Mouse (Mus musculus) neural tube, embryonic 15.5 days (tissue): Measurements from ENCODE around the gene Erp27. TPM values are rescaled to one million over a fixed set of nuclear protein-coding genes. Genes with fewer than 3 reads are reported as not detected.
"Not testable (repeated sequence)": the region's sequence is repeated elsewhere in the genome, so short reads cannot be mapped to it uniquely, and the experiment has no call there.

Source experiments
- ATAC-seq: fragments of 200-750 bp; cut with Nextera tagmentation; 2 replicates; pipeline ENCODE4 v1.8.0; 2017; ENCODE audit warnings: mild to moderate bottlenecking, moderate TSS enrichment, moderate library complexity; ENCODE audit not compliant: low FRiP score
- H3K27ac ChIP-seq: fragments of 300-500 bp; sonication (generic); replicated peaks from 2 replicates; pipeline ENCODE4 v1.5.1; 2015; ENCODE audit warnings: mild to moderate bottlenecking, inconsistent platforms
- H3K27me3 ChIP-seq: fragments of 300-500 bp; sonication (generic); replicated peaks from 2 replicates; pipeline ENCODE4 v1.6.1; 2015; ENCODE audit warnings: inconsistent platforms
- H3K36me3 ChIP-seq: fragments of 300-500 bp; sonication (generic); 2 replicates; pipeline ENCODE4 v1.6.1; 2015; ENCODE audit warnings: inconsistent platforms
- H3K4me1 ChIP-seq: fragments of 300-500 bp; sonication (generic); 2 replicates; pipeline ENCODE4 v1.6.1; 2015; ENCODE audit warnings: inconsistent platforms
- H3K4me2 ChIP-seq: fragments of 300-500 bp; sonication (generic); 2 replicates; pipeline ENCODE4 v1.6.1; 2015; ENCODE audit warnings: inconsistent platforms, mild to moderate bottlenecking, moderate library complexity
- H3K4me3 ChIP-seq: fragments of 300-500 bp; sonication (generic); replicated peaks from 2 replicates; pipeline ENCODE4 v1.5.1; 2015; ENCODE audit warnings: mild to moderate bottlenecking, inconsistent platforms
- H3K9ac ChIP-seq: fragments of 300-500 bp; sonication (generic); replicated peaks from 2 replicates; pipeline ENCODE4 v1.6.1; 2015; ENCODE audit warnings: mild to moderate bottlenecking, inconsistent platforms
- H3K9me3 ChIP-seq: fragments of 300-500 bp; sonication (generic); replicated peaks from 2 replicates; pipeline ENCODE4 v1.6.1; 2016; ENCODE audit warnings: inconsistent platforms
- WGBS: fragments of 180-500 bp; shearing (Covaris S2); methylation state at CpG from one replicate; pipeline ENCODE4 v1.1.7; 2015; ENCODE audit warnings: mixed read lengths; 5-methylcytosine and 5-hydroxymethylcytosine counted together
- polyA plus RNA-seq: library from polyadenylated mRNA; unstranded; fragments of >200 nt; fragmentation: Nextera tagmentation; extraction: Ambion mirVana; gene quantifications from 2 replicates; pipeline ENCODE4 v1.2.1, GENCODE M21; 2015

The Erp27 gene
- polyA plus RNA-seq, 1 experiment from 2014 or later = not detected

DNA sequence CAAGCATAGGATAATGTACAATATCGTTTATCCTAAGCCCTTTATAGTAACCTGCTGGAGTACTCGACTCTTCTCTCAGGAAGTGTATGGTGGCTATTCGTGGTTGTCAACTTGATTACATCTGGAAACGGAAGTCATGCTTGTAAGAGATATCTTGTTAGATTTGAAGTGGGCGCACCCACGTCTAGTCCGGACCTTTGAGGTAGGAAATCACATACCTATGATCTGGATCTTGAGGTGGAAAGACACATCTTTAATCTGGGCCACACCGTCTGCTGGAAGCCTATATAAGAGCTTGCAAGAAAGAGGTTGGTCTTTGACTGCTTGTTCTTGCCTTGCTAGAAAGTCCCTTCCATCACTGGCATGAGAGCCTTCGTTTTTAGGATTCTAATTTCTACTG is 19.5 kb downstream of the Erp27 start:
- Histone ChIP-seq H3K4me1 (no peaks in the 10 kb centered on the region), H3K9ac (no peak overlapping the region), H3K9me3 (no peaks in the 10 kb centered on the region), H3K27me3 (no peaks in the 10 kb centered on the region), H3K36me3 (no peaks in the 10 kb centered on the region), H3K4me2 (no peak overlapping the region), H3K4me3 (no peak overlapping the region), H3K27ac (no peak overlapping the region)
- WGBS = 92% methylated on average over 9 of the region's 9 CpGs
- no peak for ATAC-seq

DNA sequence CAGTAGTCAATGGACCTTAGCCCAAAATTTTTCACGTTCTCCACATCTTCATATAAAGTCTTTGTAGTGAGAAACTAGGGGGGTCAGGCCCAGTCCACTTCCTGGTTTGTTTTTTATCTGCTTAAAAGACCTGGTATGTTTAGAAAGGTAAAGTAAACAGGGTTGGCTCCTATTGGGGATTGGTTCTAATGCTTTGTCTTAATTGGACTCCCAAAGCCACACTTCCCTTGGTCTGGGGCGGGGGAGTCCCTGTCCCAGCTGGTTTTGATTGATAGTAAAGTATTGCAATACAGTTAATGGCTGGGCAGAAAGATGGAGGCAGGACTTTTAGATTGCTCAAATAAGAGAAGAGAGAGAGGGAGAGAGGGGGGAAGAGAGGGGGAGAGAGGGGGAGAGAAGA is 21.0 kb downstream of the Erp27 start:
- H3K27ac ChIP-seq = no peak overlapping the region
- no peak for ATAC-seq
- no peak overlapping the region for H3K9ac ChIP-seq
- 87% methylated on average over 2 of the region's 2 CpGs for WGBS
- H3K9me3 ChIP-seq = no peaks in the 10 kb centered on the region
- no peaks in the 10 kb centered on the region for H3K27me3 ChIP-seq
- no peaks in the 10 kb centered on the region for H3K4me1 ChIP-seq
- H3K36me3 ChIP-seq = no peaks in the 10 kb centered on the region
- no peak overlapping the region for H3K4me2 ChIP-seq
- H3K4me3 ChIP-seq = no peak overlapping the region

DNA sequence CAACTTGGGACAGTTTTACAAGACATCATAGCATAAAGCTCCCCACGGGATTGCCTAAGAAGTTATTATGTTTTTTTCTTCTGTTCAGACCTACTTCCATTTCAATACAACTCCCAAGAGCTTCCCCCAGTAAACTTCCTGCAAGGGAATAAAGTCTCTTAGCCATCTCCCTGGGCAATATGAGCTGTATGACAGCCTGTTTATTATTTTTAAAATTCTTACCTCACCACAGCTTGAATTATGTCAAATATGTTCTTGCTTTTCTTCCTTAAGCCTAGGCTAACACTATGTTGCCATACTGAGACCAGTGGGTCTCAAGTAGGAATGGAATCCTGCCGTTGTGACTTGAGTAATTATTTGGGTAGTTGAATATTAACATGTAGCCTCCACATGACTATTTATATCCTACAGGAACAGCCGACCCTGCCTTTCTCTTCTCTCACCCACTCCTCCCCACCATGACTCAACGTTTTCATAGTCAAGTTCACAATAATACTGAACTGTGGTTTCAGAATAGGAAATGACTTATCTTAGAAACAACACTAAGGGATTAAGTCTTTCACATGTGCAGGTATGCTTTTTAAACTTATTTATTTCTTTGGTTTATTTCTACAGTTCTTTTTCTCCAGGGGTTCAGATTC is 21.5 kb downstream of the Erp27 start:
- no peaks in the 10 kb centered on the region for H3K36me3 ChIP-seq
- H3K27ac ChIP-seq = no peak overlapping the region
- no peak overlapping the region for H3K4me2 ChIP-seq
- H3K4me1 ChIP-seq = no peaks in the 10 kb centered on the region
- ATAC-seq = no peak
- H3K9ac ChIP-seq = no peak overlapping the region
- H3K9me3 ChIP-seq = no peaks in the 10 kb centered on the region
- H3K27me3 ChIP-seq = no peaks in the 10 kb centered on the region
- 73% methylated on average over 4 of the region's 4 CpGs for WGBS
- H3K4me3 ChIP-seq = no peak overlapping the region

DNA sequence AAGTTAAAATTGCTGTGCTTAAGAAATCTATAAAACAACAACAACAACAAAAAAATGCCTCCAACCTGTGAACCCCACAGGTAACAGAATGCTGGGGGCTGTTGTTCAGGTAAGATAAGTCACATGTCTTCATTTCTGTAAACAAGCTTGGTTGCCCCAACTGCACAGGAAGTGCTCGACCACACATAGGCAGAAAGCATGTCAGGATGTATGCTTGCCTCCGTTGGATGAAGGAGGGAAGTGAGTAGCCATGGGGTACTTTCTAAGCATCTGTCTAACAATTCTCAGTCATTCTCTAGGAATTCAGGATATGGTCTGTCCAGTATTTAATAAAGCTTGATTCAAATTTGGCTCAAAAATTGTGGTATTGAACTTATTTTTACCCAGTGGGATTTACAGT is 23.0 kb downstream of the Erp27 start:
- no peak for ATAC-seq
- H3K4me2 ChIP-seq = no peak overlapping the region
- H3K9me3 ChIP-seq = no peaks in the 10 kb centered on the region
- H3K36me3 ChIP-seq = no peaks in the 10 kb centered on the region
- no peaks in the 10 kb centered on the region for H3K4me1 ChIP-seq
- no peak overlapping the region for H3K27ac ChIP-seq
- no peaks in the 10 kb centered on the region for H3K27me3 ChIP-seq
- H3K9ac ChIP-seq = no peak overlapping the region
- no peak overlapping the region for H3K4me3 ChIP-seq
- 84% methylated on average over 2 of the region's 2 CpGs for WGBS

DNA sequence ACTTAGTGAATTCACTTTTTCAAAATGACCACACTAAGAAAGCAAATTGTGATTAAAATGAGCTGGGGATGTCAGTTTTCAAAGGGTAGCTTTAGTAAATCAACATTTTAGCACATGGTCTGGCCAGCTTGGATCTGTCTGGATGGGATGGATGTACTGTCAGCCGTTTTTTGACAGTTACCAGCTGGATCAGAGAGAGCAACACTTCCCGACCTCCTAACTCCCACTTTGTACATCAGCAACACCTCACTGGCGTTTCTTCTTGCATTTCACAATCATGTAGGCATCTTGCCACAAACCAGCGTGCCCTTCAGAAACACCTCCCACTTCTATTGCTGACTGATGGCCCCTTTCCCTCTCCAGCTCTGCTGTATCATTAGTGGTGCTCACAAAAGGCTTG is 23.8 kb downstream of the Erp27 start:
- Histone ChIP-seq H3K27me3 (no peaks in the 10 kb centered on the region), H3K4me2 (no peak overlapping the region), H3K27ac (no peak overlapping the region), H3K9ac (no peak overlapping the region), H3K4me3 (no peak overlapping the region), H3K36me3 (no peaks in the 10 kb centered on the region), H3K9me3 (no peaks in the 10 kb centered on the region), H3K4me1 (no peaks in the 10 kb centered on the region)
- no peak for ATAC-seq
- 70% methylated on average over 4 of the region's 4 CpGs for WGBS

DNA sequence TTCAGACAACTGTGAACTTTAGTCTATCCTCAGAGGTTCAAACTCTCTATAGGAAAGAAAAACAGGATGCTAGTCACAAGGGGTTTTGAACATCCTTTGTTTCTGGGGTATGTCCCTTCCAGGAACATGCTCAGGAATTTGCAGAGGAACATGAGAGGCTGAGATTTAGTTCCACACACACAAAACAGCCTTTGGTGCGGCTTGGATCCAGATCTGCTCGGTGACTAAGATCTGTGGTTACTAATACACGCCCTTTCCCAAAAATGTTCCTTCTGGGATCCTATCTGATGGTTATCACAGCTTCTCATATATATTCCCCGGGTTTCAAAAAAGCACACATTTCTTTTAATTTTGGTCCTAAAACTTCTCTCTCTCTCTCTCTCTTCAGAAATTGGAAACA is 24.2 kb downstream of the Erp27 start:
- no peak for ATAC-seq
- WGBS = 84% methylated on average over 4 of the region's 4 CpGs
- no peaks in the 10 kb centered on the region for H3K27me3 ChIP-seq
- H3K4me1 ChIP-seq = no peaks in the 10 kb centered on the region
- H3K4me3 ChIP-seq = no peak overlapping the region
- H3K9me3 ChIP-seq = no peaks in the 10 kb centered on the region
- no peak overlapping the region for H3K4me2 ChIP-seq
- H3K27ac ChIP-seq = no peak overlapping the region
- no peak overlapping the region for H3K9ac ChIP-seq
- H3K36me3 ChIP-seq = no peaks in the 10 kb centered on the region

DNA sequence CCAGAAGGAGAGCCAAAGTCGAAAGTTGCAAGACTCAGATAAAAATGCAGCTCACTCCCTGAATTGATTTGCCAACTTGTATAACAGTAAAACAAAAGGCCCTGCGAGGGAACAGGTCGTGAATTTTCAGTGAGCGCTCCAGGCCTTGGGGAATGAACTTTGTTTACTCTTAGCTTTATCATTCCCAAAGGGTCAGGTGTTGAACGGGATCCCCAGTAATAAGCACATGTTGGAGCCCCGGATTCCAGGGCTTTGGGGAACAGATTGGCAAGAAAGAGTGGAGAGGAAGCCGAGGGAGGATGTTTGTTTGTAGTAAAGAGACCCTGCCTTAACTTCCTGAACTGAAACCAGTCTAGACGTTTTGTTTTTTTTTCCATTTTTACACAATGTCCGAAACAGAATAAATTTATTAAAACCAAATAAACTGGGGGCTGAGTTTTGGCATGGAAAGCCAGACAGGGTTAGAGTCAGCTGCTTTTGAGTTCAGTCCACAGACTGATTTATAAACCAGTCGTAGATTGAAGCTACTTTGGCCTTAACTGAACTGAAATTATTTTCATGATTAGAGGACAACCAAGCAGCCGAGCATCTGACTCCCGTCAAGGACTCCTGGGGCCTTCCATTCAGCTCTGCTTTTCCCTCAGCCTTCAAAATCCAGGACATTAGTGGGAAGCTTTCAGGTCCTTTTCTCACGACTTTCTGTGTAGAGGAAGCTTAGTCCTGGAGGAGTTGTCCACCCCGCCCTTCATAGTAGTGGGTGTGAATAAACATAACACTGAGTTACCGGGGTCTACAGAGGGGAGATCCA is 27.2 kb downstream of the Erp27 start:
- H3K4me2 ChIP-seq = no peak overlapping the region
- ATAC-seq = no peak
- H3K4me3 ChIP-seq = no peak overlapping the region
- no peak overlapping the region for H3K9ac ChIP-seq
- no peaks in the 10 kb centered on the region for H3K9me3 ChIP-seq
- no peaks in the 10 kb centered on the region for H3K4me1 ChIP-seq
- WGBS = 63% methylated on average over 15 of the region's 15 CpGs
- H3K36me3 ChIP-seq = no peaks in the 10 kb centered on the region
- H3K27me3 ChIP-seq = no peaks in the 10 kb centered on the region
- no peak overlapping the region; the same call in 1 of the 2 replicates for H3K27ac ChIP-seq

DNA sequence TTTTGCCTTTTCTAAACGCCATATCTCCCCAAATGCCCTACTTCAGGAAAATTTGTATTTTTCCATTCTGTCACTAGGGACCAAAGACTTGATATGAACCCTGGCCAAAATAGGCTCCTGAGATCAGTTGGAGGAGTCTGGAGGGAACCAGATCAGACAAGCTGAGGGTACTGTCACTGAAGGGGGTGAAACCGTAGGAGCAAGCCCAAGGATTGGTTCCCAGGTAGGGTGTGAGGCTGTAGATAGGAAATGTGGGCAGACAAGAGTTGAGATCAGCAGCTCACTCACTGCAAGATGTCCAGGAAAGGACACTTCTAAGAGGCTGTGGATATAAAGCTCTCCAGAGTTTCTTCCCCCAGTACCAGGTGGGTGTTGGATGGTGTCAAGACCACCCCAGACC is 30.0 kb downstream of the Erp27 start:
- Histone ChIP-seq H3K4me3 (no peak overlapping the region), H3K4me1 (no peaks in the 10 kb centered on the region), H3K27me3 (no peaks in the 10 kb centered on the region), H3K4me2 (no peak overlapping the region), H3K9ac (no peak overlapping the region), H3K9me3 (no peaks in the 10 kb centered on the region), H3K27ac (no peak overlapping the region), H3K36me3 (no peaks in the 10 kb centered on the region)
- ATAC-seq = no peak
- WGBS = 85% methylated on average over 2 of the region's 2 CpGs

DNA sequence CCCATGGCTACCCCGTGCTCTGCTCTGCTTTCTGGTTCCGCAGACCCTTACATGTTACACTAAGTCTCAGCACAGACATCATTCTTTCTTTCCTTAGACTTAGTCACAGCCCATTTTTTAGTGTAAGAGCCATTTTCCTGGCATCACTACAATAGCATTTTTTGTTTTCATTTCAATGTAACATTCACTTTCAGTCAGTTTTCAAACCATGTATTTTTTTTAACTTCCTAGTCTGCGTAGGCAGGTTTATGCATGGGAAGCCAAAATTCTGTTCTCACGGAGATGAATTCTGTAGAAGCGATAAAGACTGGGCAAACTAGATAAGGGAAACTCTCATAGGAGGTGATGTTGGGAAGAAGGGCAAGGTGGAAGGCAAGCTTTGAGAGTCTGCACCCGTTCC is 32.4 kb downstream of the Erp27 start:
- no peaks in the 10 kb centered on the region for H3K27me3 ChIP-seq
- H3K4me3 ChIP-seq = no peak overlapping the region
- no peaks in the 10 kb centered on the region for H3K9me3 ChIP-seq
- no peaks in the 10 kb centered on the region for H3K36me3 ChIP-seq
- no peak overlapping the region for H3K4me2 ChIP-seq
- H3K9ac ChIP-seq = no peak overlapping the region
- no peaks in the 10 kb centered on the region for H3K4me1 ChIP-seq
- 95% methylated on average over 6 of the region's 6 CpGs for WGBS
- no peak overlapping the region for H3K27ac ChIP-seq
- no peak for ATAC-seq

DNA sequence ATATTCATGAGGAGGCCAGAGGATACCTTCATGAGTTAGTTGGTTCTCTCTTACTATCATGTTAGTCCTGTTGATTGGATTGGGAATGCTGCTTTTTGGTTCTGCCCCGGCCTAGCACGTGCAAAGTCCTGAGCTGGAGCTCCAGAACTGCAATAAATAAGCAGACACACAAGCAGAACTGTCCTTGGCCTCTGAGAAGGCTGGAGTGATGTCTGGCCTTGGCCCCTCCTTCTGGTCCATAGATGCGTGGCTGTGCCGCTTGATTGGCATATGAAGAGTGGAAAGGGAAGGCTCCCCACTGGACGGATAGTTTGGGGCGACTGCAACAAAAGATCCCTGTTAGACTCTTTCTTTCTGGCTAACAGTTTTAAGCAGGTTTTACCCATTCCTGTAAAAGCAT is 32.9 kb downstream of the Erp27 start:
- Histone ChIP-seq H3K4me1 (no peaks in the 10 kb centered on the region), H3K9ac (no peak overlapping the region), H3K4me3 (no peak overlapping the region), H3K9me3 (no peaks in the 10 kb centered on the region), H3K4me2 (no peak overlapping the region), H3K36me3 (no peaks in the 10 kb centered on the region), H3K27ac (no peak overlapping the region), H3K27me3 (no peaks in the 10 kb centered on the region)
- WGBS = 86% methylated on average over 6 of the region's 6 CpGs
- ATAC-seq = no peak

DNA sequence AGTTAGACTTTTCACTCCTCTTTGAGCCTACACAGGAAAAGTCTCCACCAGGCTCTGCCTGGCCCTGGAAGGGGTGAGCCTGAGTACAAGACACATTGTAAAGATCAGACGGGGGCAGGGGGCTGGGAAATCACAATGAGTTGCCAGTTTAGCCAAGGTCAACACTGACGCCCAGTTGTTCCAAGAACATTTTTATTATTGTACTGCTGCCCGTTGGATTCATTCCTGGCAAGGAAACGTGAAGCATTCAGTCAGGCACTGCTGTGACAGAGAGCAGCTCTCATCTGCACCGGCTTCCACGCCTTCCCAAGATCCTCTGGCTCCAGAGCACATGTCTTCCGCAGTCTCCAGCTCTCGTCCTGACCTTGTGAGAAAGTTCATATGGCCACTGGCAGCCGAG is 34.1 kb downstream of the Erp27 start:
- H3K27me3 ChIP-seq = no peaks in the 10 kb centered on the region
- ATAC-seq = no peak
- no peaks in the 10 kb centered on the region for H3K36me3 ChIP-seq
- H3K4me3 ChIP-seq = no peak overlapping the region
- no peaks in the 10 kb centered on the region; the same call in 1 of the 2 replicates for H3K4me1 ChIP-seq
- H3K9me3 ChIP-seq = no peaks in the 10 kb centered on the region
- no peak overlapping the region for H3K9ac ChIP-seq
- no peak overlapping the region for H3K27ac ChIP-seq
- 69% methylated on average over 9 of the region's 9 CpGs for WGBS
- no peak overlapping the region for H3K4me2 ChIP-seq

DNA sequence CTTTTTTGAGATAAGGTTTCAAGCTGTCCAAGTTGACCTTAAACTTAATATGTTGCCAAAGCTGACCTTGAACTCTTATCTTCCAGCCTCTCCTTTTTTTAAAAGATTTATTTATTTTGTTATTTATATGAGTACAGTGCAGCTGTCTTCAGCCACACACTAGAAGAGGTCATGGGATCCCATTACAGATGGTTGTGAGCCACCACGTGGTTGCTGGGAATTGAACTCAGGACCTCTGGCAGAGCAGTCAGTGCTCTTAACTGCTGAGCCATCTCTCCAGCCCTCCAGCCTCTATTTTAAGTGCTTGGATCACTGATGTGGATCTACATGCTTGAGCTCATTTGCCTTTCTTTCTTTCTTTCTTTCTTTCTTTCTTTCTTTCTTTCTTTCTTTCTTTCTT is 37.2 kb downstream of the Erp27 start:
- ATAC-seq, H3K9ac ChIP-seq, H3K9me3 ChIP-seq, H3K4me3 ChIP-seq, H3K27ac ChIP-seq, H3K36me3 ChIP-seq, H3K4me2 ChIP-seq, H3K4me1 ChIP-seq, H3K27me3 ChIP-seq: not testable (repeated sequence)
- WGBS = 61% methylated on average over 1 of the region's 1 CpGs
